Mouse (Mus musculus) embryonic facial prominence, embryonic 11.5 days (tissue): ENCODE measurements around the gene Slc39a10. TPM values are rescaled to one million over a fixed set of nuclear protein-coding genes. Genes with fewer than 3 reads are reported as not detected.

Experiments
- ATAC-seq: fragments of 200-750 bp; cut with Nextera tagmentation; replicated peaks from 2 replicates; pipeline ENCODE4 v1.8.0; 2017; ENCODE audit warnings: low read depth; ENCODE audit not compliant: insufficient number of reproducible peaks, low FRiP score, low TSS enrichment
- DNase-seq: peaks from one replicate; pipeline ENCODE4 v3.0.0-alpha.2; 2015; ENCODE audit warnings: low spot score
- H3K27ac ChIP-seq: fragments of 300-500 bp; sonication (generic); replicated peaks from 2 replicates; pipeline ENCODE4 v1.5.1; 2014; ENCODE audit warnings: mild to moderate bottlenecking, low read depth, low read length, control low read depth
- H3K27me3 ChIP-seq: fragments of 300-500 bp; sonication (generic); 2 replicates; pipeline ENCODE4 v1.6.1; 2014; ENCODE audit warnings: mild to moderate bottlenecking, low read length, moderate library complexity, mixed read lengths; ENCODE audit not compliant: control insufficient read depth, insufficient read depth
- H3K36me3 ChIP-seq: fragments of 300-500 bp; sonication (generic); replicated peaks from 2 replicates; pipeline ENCODE4 v1.6.1; 2014; ENCODE audit warnings: low read depth, mild to moderate bottlenecking, low read length, moderate library complexity, mixed read lengths; ENCODE audit not compliant: control insufficient read depth, insufficient read depth
- H3K4me1 ChIP-seq: fragments of 300-500 bp; sonication (generic); 2 replicates; pipeline ENCODE4 v1.6.1; 2014; ENCODE audit warnings: low read length, mixed read lengths; ENCODE audit not compliant: control insufficient read depth, insufficient read depth
- H3K4me2 ChIP-seq: fragments of 300-500 bp; sonication (generic); 2 replicates; pipeline ENCODE4 v1.6.1; 2014; ENCODE audit warnings: low read depth, mild to moderate bottlenecking, control low read depth, low read length, moderate library complexity
- H3K4me3 ChIP-seq: fragments of 300-500 bp; sonication (generic); 2 replicates; pipeline ENCODE4 v1.5.1; 2014; ENCODE audit warnings: low read depth, low read length, control low read depth
- H3K9ac ChIP-seq: fragments of 300-500 bp; sonication (generic); replicated peaks from 2 replicates; pipeline ENCODE4 v1.6.1; 2014; ENCODE audit warnings: mild to moderate bottlenecking, control low read depth, low read length
- H3K9me3 ChIP-seq: fragments of 300-500 bp; sonication (generic); replicated peaks from 2 replicates; pipeline ENCODE4 v1.6.1; 2016; ENCODE audit warnings: mild to moderate bottlenecking, low read length, inconsistent platforms, mixed read lengths; ENCODE audit not compliant: control insufficient read depth
- WGBS: fragments of 180-500 bp; shearing (Covaris S2); extraction: QIAGEN DNeasy Blood & Tissue Kit; methylation state at CpG from one replicate; pipeline ENCODE4 v1.1.7; 2014; 5-methylcytosine and 5-hydroxymethylcytosine counted together
- polyA plus RNA-seq: library from polyadenylated mRNA; unstranded; fragments of >200 nt; fragmentation: Nextera tagmentation; extraction: Ambion mirVana; gene quantifications from 2 replicates; pipeline ENCODE4 v1.2.1, GENCODE M21; 2014

Gene Slc39a10
- polyA plus RNA-seq, 1 experiment from 2014 or later = 96.2 TPM

DNA sequence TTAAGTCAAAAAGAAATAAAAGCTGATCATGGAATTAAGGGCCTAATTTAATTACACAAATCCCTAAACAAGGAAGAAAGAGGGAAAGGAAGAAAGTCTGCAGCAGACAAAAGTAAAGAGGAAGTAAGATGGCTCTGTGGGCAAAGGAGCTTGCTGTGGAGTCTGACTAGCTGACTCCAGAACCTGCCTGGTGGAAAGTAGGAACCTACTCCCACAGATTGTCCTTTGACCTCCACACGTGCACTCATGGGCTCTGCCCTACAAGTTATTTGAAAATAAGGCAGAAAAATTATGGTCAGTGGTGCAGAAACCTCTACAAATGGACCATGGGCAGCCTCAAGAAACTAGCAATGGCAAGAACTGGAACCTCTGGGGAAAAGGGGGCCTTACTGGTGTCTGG lies 32.6 kb downstream of the Slc39a10 start:
- no peaks in the 10 kb centered on the region for H3K4me1 ChIP-seq
- 64% methylated on average over 1 of the region's 1 CpGs for WGBS
- ATAC-seq (no peak), DNase-seq (no peak)
- H3K27ac ChIP-seq = no peak overlapping the region
- no peaks in the 10 kb centered on the region for H3K9me3 ChIP-seq
- H3K9ac ChIP-seq = no peak overlapping the region
- H3K36me3 ChIP-seq = no peaks in the 10 kb centered on the region
- no peak overlapping the region for H3K4me3 ChIP-seq
- H3K27me3 ChIP-seq = no peaks in the 10 kb centered on the region
- no peak overlapping the region for H3K4me2 ChIP-seq

DNA sequence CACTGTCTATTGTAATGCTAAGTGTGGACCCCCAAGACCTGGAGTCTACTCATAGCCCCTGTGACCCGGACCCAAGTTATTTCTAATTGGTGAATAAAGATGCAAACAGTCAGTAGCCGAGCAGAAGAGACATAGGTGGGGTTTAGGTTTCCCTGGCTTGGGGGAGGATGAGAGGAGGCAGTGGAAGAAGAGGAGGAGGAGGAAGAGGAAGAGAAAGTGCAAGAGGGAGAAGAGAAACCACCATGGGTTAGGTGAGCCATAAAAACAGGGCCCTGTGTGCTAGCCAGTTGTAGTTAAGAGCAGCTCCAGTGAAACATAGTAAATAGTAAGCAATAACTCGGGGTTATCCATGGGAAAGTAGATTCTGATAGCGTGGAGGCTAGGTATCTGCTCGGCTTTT lies 34.1 kb downstream of the Slc39a10 start:
- Histone ChIP-seq H3K36me3 (no peaks in the 10 kb centered on the region), H3K4me3 (no peak overlapping the region), H3K27me3 (no peaks in the 10 kb centered on the region), H3K9me3 (no peaks in the 10 kb centered on the region), H3K4me1 (no peaks in the 10 kb centered on the region), H3K27ac (no peak overlapping the region), H3K4me2 (no peak overlapping the region), H3K9ac (no peak overlapping the region)
- DNase-seq (no peak), ATAC-seq (no peak)
- 79% methylated on average over 5 of the region's 5 CpGs for WGBS

DNA sequence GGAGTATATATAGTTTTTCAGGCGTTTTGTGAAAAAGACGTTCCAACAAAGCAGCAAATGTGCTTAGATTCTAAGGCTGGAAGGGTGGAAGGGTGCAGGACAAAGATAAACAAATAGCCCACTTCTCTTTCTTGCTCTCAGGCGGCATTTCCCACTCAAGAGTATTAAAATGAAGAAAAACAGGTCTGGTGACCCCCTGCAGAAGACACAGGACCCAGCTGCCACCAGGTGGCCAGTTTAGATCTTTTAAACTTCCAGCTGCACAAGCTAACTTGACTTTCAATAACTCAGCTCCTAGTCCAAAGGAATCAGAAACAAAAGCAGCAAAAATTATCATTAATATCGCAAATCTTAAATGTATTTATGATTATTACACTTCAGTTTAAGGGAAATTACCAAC lies 36.2 kb downstream of the Slc39a10 start:
- H3K27ac ChIP-seq = no peak overlapping the region
- H3K4me3 ChIP-seq = no peak overlapping the region
- no peaks in the 10 kb centered on the region for H3K36me3 ChIP-seq
- no peaks in the 10 kb centered on the region for H3K27me3 ChIP-seq
- WGBS = 42% methylated on average over 4 of the region's 4 CpGs
- no peak overlapping the region for H3K4me2 ChIP-seq
- no peak overlapping the region for H3K9ac ChIP-seq
- no peaks in the 10 kb centered on the region for H3K9me3 ChIP-seq
- no peaks in the 10 kb centered on the region for H3K4me1 ChIP-seq
- DNase-seq (no peak), ATAC-seq (no peak)

DNA sequence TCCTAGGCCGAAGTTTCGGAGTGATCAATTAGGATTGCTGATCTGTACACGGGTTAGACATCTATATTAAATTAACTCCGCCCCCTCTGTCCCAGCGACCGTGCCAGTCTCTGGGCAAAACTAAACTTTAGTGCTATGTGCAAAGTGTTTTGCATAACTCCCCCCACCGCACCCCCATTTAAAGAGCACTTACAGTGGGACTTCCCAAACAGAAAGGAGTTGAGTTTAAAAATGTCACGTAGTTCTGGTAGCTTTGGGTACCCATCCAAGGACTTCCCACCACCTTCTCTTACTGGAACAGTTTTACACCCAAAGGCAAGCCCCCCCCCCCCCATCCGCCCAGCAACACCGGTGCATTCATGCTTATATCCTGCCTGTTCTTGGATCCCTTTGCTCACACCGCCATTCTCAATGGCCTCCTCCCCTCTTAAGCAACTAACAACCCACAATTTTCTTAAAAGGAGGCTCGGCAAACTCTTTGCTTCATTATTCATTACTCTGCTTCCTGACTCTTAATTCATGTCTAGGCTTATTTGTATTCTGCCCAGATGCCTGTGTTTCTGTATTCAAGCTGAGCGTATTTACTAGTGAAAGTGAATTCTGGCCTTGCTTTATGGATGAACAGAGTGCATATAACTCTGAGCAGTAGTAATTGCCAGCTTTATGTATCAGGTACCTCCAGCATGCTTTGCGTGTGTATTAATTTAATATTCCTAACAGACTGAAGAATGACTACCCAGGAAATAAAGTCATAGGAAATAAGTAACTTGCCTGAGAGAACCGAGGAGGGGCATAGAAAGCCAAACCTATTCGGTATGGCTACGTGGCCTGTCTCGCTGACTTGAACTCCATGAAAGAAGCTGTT lies 38.4 kb downstream of the Slc39a10 start:
- Histone ChIP-seq H3K9me3 (no peaks in the 10 kb centered on the region), H3K4me2 (peak overlapping the region; percentile 23), H3K4me3 (peak overlapping the region; percentile 98), H3K36me3 (no peaks in the 10 kb centered on the region), H3K27ac (peak overlapping the region; percentile 99), H3K4me1 (no peaks in the 10 kb centered on the region), H3K9ac (peak overlapping the region; percentile 54), H3K27me3 (no peaks in the 10 kb centered on the region)
- ATAC-seq (0 out of 2 replicates have a peak, but pooled peaks have one; percentile 0), DNase-seq (no peak)
- 29% methylated on average over 18 of the region's 18 CpGs for WGBS

DNA sequence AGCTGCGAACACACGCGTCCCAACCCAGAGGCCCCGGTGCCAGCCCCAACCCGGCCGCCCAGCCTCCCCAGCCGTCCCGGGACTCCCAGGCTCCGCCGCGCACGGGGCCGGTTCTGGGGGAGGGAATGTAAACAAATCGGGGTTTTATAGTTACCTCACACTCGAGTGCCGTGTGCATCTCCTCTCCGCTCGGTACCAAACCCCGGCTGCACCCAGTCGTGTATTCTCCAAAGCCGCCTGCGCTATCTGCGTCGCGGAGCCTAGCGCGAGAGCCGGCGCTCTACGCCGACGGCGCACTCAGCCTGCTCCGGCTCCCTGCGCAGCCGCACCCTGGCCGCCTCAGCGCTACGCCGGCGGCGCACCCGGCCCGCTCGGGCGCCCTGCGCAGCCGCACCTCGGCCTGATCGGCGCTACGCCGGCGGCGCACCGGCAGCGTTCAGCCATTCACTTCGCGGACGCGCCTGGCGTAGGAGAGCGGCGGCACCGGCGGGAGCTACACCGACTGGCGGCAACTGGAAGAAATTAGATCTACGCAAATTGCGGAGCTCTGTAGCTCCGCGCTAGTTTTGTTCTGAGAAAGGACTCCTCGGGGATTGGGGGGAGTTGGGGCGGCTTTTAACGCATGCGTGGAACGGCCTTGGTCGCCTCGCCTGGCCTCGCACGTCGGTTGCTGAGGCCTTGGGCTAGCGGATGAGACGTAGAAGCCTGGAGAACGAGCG lies 39.2 kb downstream of the Slc39a10 start:
- no peaks in the 10 kb centered on the region for H3K9me3 ChIP-seq
- ATAC-seq (peak; percentile 94), DNase-seq (peak; percentile 98)
- peak overlapping the region; percentile 99 for H3K9ac ChIP-seq
- H3K27me3 ChIP-seq = no peaks in the 10 kb centered on the region
- under 1% methylated on average over 84 of the region's 86 CpGs for WGBS
- peak overlapping the region; percentile 99 for H3K27ac ChIP-seq
- peak overlapping the region; percentile 98 for H3K4me3 ChIP-seq
- H3K36me3 ChIP-seq = no peaks in the 10 kb centered on the region
- H3K4me2 ChIP-seq = peak overlapping the region; percentile 58
- no peaks in the 10 kb centered on the region for H3K4me1 ChIP-seq

DNA sequence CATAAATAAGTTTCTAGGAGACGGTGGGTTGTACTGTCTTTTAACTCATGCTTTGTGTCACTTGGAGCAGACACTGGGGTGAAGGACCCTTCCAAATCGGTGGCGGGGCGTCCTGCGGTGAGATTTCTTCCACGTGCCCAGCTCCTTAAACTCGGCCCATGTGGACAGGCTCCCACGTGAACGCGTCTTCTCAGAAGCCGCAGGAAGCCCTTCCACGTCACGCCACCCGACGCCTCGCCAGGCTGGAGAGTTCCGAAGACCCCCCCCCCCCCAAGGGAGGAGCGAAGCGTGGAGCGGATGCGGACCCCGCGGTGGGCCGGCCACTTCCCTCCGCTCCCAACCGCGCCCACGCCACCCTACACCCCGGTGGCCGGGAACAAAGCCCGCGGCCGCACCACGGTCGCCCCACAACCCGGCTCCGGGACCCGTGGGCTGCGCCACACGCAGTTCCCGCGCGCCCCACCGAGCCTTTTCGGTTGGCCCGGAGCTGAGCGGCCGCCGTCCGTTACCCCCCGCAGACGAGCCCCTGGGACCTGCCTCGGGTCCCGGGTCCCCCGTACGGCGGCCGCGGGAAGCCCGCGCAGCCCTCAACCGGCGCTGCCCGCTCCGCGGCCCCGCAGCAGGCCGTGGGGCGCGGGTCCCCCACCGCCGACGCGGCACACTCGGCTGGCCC lies 39.9 kb downstream of the Slc39a10 start:
- H3K9me3 ChIP-seq = no peaks in the 10 kb centered on the region
- H3K9ac ChIP-seq = peak overlapping the region; percentile 99
- no peaks in the 10 kb centered on the region for H3K36me3 ChIP-seq
- peak; percentile 40 for ATAC-seq
- no peaks in the 10 kb centered on the region for H3K4me1 ChIP-seq
- WGBS = under 1% methylated on average over 67 of the region's 75 CpGs
- DNase-seq = peak; percentile 83
- H3K27me3 ChIP-seq = no peaks in the 10 kb centered on the region
- peak overlapping the region; percentile 99 for H3K27ac ChIP-seq
- peak overlapping the region; percentile 58 for H3K4me2 ChIP-seq
- H3K4me3 ChIP-seq = peak overlapping the region; percentile 98

DNA sequence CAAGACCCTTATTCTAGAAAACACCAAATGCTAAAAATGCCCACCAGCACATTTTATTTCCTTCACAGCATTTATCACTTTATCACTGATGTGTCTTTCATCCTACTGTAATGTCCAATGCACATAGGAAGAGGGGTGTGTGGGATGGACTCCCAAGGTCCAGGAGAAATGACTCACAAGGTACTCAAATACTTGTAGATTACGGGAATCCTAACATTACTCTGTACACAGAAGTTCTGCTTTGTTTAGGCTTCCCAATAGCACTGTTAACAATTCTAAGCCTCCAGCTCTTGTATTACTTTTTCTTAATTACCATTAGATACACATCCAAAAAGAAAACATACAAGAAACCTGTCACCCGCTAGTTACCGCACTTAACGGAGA lies 40.4 kb downstream of the Slc39a10 start:
- Histone ChIP-seq H3K9ac (peak overlapping the region; percentile 99), H3K4me2 (peak overlapping the region; percentile 58), H3K27me3 (no peaks in the 10 kb centered on the region), H3K36me3 (no peaks in the 10 kb centered on the region), H3K27ac (no peak overlapping the region; the same call in none of the 2 replicates), H3K4me3 (peak overlapping the region; percentile 98), H3K4me1 (no peaks in the 10 kb centered on the region), H3K9me3 (no peaks in the 10 kb centered on the region)
- DNase-seq (no peak), ATAC-seq (no peak)
- whole genome bisulfite sequencing = under 1% methylated on average over 4 of the region's 4 CpGs
